Mouse (Mus musculus): Measurements from ENCODE around the gene Ptchd1.

- TF ChIP-seq CHD2 (IDR thresholded peaks at IDR 0.05; ENCODE audit: low read depth, low read length) (no peak), MAFK (IDR thresholded peaks at IDR 0.05; ENCODE audit: insufficient read depth, low read depth, low read length) (no peak), HCFC1 (IDR thresholded peaks at IDR 0.05; ENCODE audit: borderline replicate concordance, insufficient read depth, low read length) (no peak), ZC3H11A (IDR thresholded peaks at IDR 0.05; ENCODE audit: borderline replicate concordance, low read depth, low read length) (no peak), ZNF384 (IDR thresholded peaks at IDR 0.05; ENCODE audit: low read depth, low read length) (no peak)
Observed at GRCm38 (mm10) chrX:155579791-155580190, 43.8 kb downstream of the Ptchd1 start.
